Mouse (Mus musculus) gastrocnemius, adult 2 months (tissue): ENCODE results near the gene Zfp36l2. TPM values are rescaled to one million over a fixed set of nuclear protein-coding genes. Genes with fewer than 3 reads are reported as not detected.
A peak's percentile ranks its signal among the peaks of the same experiment; 100 is the strongest.

Source experiments
- DNase-seq: peaks from one replicate; pipeline ENCODE4 v3.0.0; 2022
- H3K27ac ChIP-seq: fragments of 200-600 bp; 2 replicates; pipeline ENCODE4 v1.8.1; 2022; ENCODE audit warnings: mild to moderate bottlenecking
- H3K4me3 ChIP-seq: fragments of 200-600 bp; 2 replicates; pipeline ENCODE4 v1.8.1; 2022; ENCODE audit warnings: mild to moderate bottlenecking, moderate library complexity
- CTCF ChIP-seq: fragments of 200-600 bp; IDR thresholded peaks from 2 replicates; pipeline ENCODE4 v1.8.1; 2022; ENCODE audit warnings: antibody characterized with exemption, mild to moderate bottlenecking, moderate library complexity
- intact Hi-C: fragments of 180-260 bp; cut with DNase I; formaldehyde crosslinking; loops from one replicate; pipeline ENCODE4 v1.15.1; 2025
- total RNA-seq, 2 experiments: library from RNA; stranded (reverse); gene quantifications; 2 replicates each; pipeline ENCODE4 v1.2.3; 2021

Zfp36l2 gene
- total RNA-seq, 2 experiments from 2014 or later = 9.7 to 10.1 TPM

GRCm38 (mm10) chr17:84181502-84182310 lies 6.0 kb downstream of the Zfp36l2 start:
- DNase-seq = peak; percentile 67
- no peak for TF ChIP-seq CTCF
- intact Hi-C loops = no loop called here
- H3K4me3 ChIP-seq = peak overlapping the region; percentile 65
- H3K27ac ChIP-seq = peak overlapping the region; percentile 87

- no peak for TF ChIP-seq CTCF
- intact Hi-C loops = no loop called here
- H3K27ac ChIP-seq = peak overlapping the region; percentile 87
- DNase-seq = no peak
- H3K4me3 ChIP-seq = no peak overlapping the region; the same call in 1 of the 2 replicates
Observed at GRCm38 (mm10) chr17:84180715-84181501, 6.8 kb downstream of the Zfp36l2 start.

GRCm38 (mm10) chr17:84179973-84180365 lies 7.8 kb downstream of the Zfp36l2 start:
- Histone ChIP-seq H3K27ac (peak overlapping the region; percentile 87), H3K4me3 (no peak overlapping the region)
- TF ChIP-seq CTCF = no peak
- DNase-seq = no peak
- intact Hi-C loops = no loop called here

- DNase-seq = no peak
- no peak for TF ChIP-seq CTCF
- Histone ChIP-seq H3K27ac (peak overlapping the region; percentile 87), H3K4me3 (no peak overlapping the region)
- intact Hi-C loops = no loop called here
Observed at GRCm38 (mm10) chr17:84179026-84179972, 8.4 kb downstream of the Zfp36l2 start.

GRCm38 (mm10) chr17:84177481-84177880 lies 10.3 kb downstream of the Zfp36l2 start:
- no peak for DNase-seq
- intact Hi-C loops = no loop called here
- no peak for TF ChIP-seq CTCF

GRCm38 (mm10) chr17:84176446-84176845 lies 11.3 kb downstream of the Zfp36l2 start:
- H3K27ac ChIP-seq = no peak overlapping the region
- no peak for TF ChIP-seq CTCF
- no peak for DNase-seq
- intact Hi-C loops = no loop called here
- H3K4me3 ChIP-seq = no peak overlapping the region

More at GRCm38 (mm10) chr17:84177481-84177880, 10.3 kb downstream of the Zfp36l2 start:
- Histone ChIP-seq H3K4me3 (no peak overlapping the region), H3K27ac (no peak overlapping the region)

- H3K4me3 ChIP-seq = no peak overlapping the region
- H3K27ac ChIP-seq = no peak overlapping the region
- no peak for TF ChIP-seq CTCF
- DNase-seq = no peak
- intact Hi-C loops = no loop called here
Observed at GRCm38 (mm10) chr17:84175196-84175595, 12.6 kb downstream of the Zfp36l2 start.

- peak; percentile 1 for DNase-seq
- Histone ChIP-seq H3K27ac (no peak overlapping the region), H3K4me3 (no peak overlapping the region)
- intact Hi-C loops = no loop called here
- TF ChIP-seq CTCF = no peak
Observed at GRCm38 (mm10) chr17:84167377-84167776, 20.4 kb downstream of the Zfp36l2 start.

GRCm38 (mm10) chr17:84166135-84166860 lies 21.4 kb downstream of the Zfp36l2 start:
- intact Hi-C loops = no loop called here
- H3K27ac ChIP-seq = no peak overlapping the region
- no peak for TF ChIP-seq CTCF
- H3K4me3 ChIP-seq = no peak overlapping the region
- no peak for DNase-seq

GRCm38 (mm10) chr17:84165735-84166134 lies 22.0 kb downstream of the Zfp36l2 start:
- H3K4me3 ChIP-seq = no peak overlapping the region
- no peak for DNase-seq
- TF ChIP-seq CTCF = no peak
- H3K27ac ChIP-seq = no peak overlapping the region
- intact Hi-C loops = no loop called here

GRCm38 (mm10) chr17:84164146-84164545 lies 23.6 kb downstream of the Zfp36l2 start:
- no peak overlapping the region for H3K4me3 ChIP-seq
- no peak overlapping the region for H3K27ac ChIP-seq
- intact Hi-C loops = no loop called here
- no peak for TF ChIP-seq CTCF
- no peak for DNase-seq
